Mouse (Mus musculus): Measurements from ENCODE around the gene Tgif1. TPM values are rescaled to one million over a fixed set of nuclear protein-coding genes. Genes with fewer than 3 reads are reported as not detected.
A peak's percentile ranks its signal among the peaks of the same experiment; 100 is the strongest.

Tgif1 gene
- polyA plus RNA-seq, 1 experiment from 2014 or later: 92.4 TPM

GRCm38 (mm10) chr17:70864117-70864516 lies 10.8 kb upstream of the Tgif1 start:
- WGBS: 96% methylated on average over 8 of the region's 8 CpGs
- Histone ChIP-seq H3K36me3 (replicated peaks; ENCODE audit: control insufficient read depth, insufficient read depth, low read depth, low read length) (no peaks in the 10 kb centered on the region), H3K4me2 (ENCODE audit: low read depth, low read length) (no peak overlapping the region), H3K9ac (replicated peaks; ENCODE audit: low read length) (no peak overlapping the region), H3K9me3 (replicated peaks; ENCODE audit: control insufficient read depth, low read length) (no peaks in the 10 kb centered on the region), H3K27me3 (ENCODE audit: control insufficient read depth, insufficient read depth, low read length) (no peaks in the 10 kb centered on the region), H3K27ac (replicated peaks; ENCODE audit: low read depth, low read length) (no peak overlapping the region), H3K4me3 (ENCODE audit: low read depth, low read length) (no peak overlapping the region), H3K4me1 (ENCODE audit: control insufficient read depth, insufficient read depth, low read length) (no peaks in the 10 kb centered on the region)
- ATAC-seq (replicated peaks; ENCODE audit: insufficient number of reproducible peaks, low FRiP score, low TSS enrichment, low read depth): no peak
- DNase-seq (ENCODE audit: low spot score): no peak

GRCm38 (mm10) chr17:70858814-70859213 lies 5.5 kb upstream of the Tgif1 start:
- WGBS: 86% methylated on average over 4 of the region's 4 CpGs
- no peaks in the 10 kb centered on the region; the same call in 1 of the 2 replicates for H3K4me1 ChIP-seq (ENCODE audit: control insufficient read depth, insufficient read depth, low read length)
- DNase-seq (ENCODE audit: low spot score): no peak
- H3K4me3 ChIP-seq (ENCODE audit: low read depth, low read length): no peak overlapping the region
- no peaks in the 10 kb centered on the region for H3K27me3 ChIP-seq (ENCODE audit: control insufficient read depth, insufficient read depth, low read length)
- no peak overlapping the region for H3K27ac ChIP-seq (replicated peaks; ENCODE audit: low read depth, low read length)
- H3K36me3 ChIP-seq (replicated peaks; ENCODE audit: control insufficient read depth, insufficient read depth, low read depth, low read length): no peaks in the 10 kb centered on the region
- no peak overlapping the region for H3K9ac ChIP-seq (replicated peaks; ENCODE audit: low read length)
- no peaks in the 10 kb centered on the region for H3K9me3 ChIP-seq (replicated peaks; ENCODE audit: control insufficient read depth, low read length)
- no peak for ATAC-seq (replicated peaks; ENCODE audit: insufficient number of reproducible peaks, low FRiP score, low TSS enrichment, low read depth)
- H3K4me2 ChIP-seq (ENCODE audit: low read depth, low read length): no peak overlapping the region

GRCm38 (mm10) chr17:70856871-70857415 lies 3.6 kb upstream of the Tgif1 start:
- no peak overlapping the region for H3K27ac ChIP-seq (replicated peaks; ENCODE audit: low read depth, low read length)
- H3K36me3 ChIP-seq (replicated peaks; ENCODE audit: control insufficient read depth, insufficient read depth, low read depth, low read length): no peaks in the 10 kb centered on the region
- H3K4me3 ChIP-seq (ENCODE audit: low read depth, low read length): no peak overlapping the region
- no peak for ATAC-seq (replicated peaks; ENCODE audit: insufficient number of reproducible peaks, low FRiP score, low TSS enrichment, low read depth)
- no peak for DNase-seq (ENCODE audit: low spot score)
- no peak overlapping the region for H3K9ac ChIP-seq (replicated peaks; ENCODE audit: low read length)
- no peaks in the 10 kb centered on the region for H3K27me3 ChIP-seq (ENCODE audit: control insufficient read depth, insufficient read depth, low read length)
- H3K4me1 ChIP-seq (ENCODE audit: control insufficient read depth, insufficient read depth, low read length): no peaks in the 10 kb centered on the region; the same call in 1 of the 2 replicates
- WGBS: 81% methylated on average over 12 of the region's 12 CpGs
- no peak overlapping the region for H3K4me2 ChIP-seq (ENCODE audit: low read depth, low read length)
- no peaks in the 10 kb centered on the region for H3K9me3 ChIP-seq (replicated peaks; ENCODE audit: control insufficient read depth, low read length)

DNA sequence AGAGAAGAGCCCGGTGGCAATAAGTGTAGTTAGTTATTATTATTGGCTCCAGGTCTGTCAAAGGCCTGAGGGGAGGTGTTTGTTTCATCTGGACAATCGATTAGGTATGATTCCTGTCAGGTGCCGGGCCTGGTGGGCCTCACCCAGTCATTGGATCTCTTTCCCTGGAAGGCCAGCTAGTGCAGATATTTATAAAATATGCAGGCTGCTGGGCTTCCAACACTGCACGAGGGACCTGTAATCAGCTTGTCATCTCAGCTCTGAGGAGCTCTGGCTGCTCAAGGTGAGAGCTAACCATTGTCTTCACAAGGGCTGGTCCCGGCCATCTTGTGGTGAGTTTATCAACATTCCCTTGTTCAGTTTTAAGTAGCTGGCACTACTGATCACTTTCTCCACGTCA lies 675 bp upstream of the Tgif1 start:
- H3K9me3 ChIP-seq (replicated peaks; ENCODE audit: control insufficient read depth, low read length): no peaks in the 10 kb centered on the region
- ATAC-seq (replicated peaks; ENCODE audit: insufficient number of reproducible peaks, low FRiP score, low TSS enrichment, low read depth) (no peak), DNase-seq (ENCODE audit: low spot score) (peak; percentile 42)
- H3K36me3 ChIP-seq (replicated peaks; ENCODE audit: control insufficient read depth, insufficient read depth, low read depth, low read length): no peaks in the 10 kb centered on the region
- no peaks in the 10 kb centered on the region for H3K27me3 ChIP-seq (ENCODE audit: control insufficient read depth, insufficient read depth, low read length)
- WGBS: 23% methylated on average over 6 of the region's 6 CpGs
- peak overlapping the region; percentile 95; the same call in 1 of the 2 replicates for H3K27ac ChIP-seq (replicated peaks; ENCODE audit: low read depth, low read length)
- peak overlapping the region; percentile 91; the same call in 1 of the 2 replicates for H3K9ac ChIP-seq (replicated peaks; ENCODE audit: low read length)
- no peaks in the 10 kb centered on the region; the same call in 1 of the 2 replicates for H3K4me1 ChIP-seq (ENCODE audit: control insufficient read depth, insufficient read depth, low read length)
- H3K4me3 ChIP-seq (ENCODE audit: low read depth, low read length): peak overlapping the region; percentile 65
- peak overlapping the region; percentile 91 for H3K4me2 ChIP-seq (ENCODE audit: low read depth, low read length)

GRCm38 (mm10) chr17:70852686-70853386 lies 510 bp downstream of the Tgif1 start:
- H3K9ac ChIP-seq (replicated peaks; ENCODE audit: low read length): peak overlapping the region; percentile 91
- peak overlapping the region; percentile 91 for H3K4me2 ChIP-seq (ENCODE audit: low read depth, low read length)
- WGBS: under 1% methylated on average over 51 of the region's 51 CpGs
- peak overlapping the region; percentile 95 for H3K27ac ChIP-seq (replicated peaks; ENCODE audit: low read depth, low read length)
- DNase-seq (ENCODE audit: low spot score) (peak; percentile 81), ATAC-seq (replicated peaks; ENCODE audit: insufficient number of reproducible peaks, low FRiP score, low TSS enrichment, low read depth) (peak; percentile 63)
- H3K4me1 ChIP-seq (ENCODE audit: control insufficient read depth, insufficient read depth, low read length): no peaks in the 10 kb centered on the region; the same call in 1 of the 2 replicates
- no peaks in the 10 kb centered on the region for H3K36me3 ChIP-seq (replicated peaks; ENCODE audit: control insufficient read depth, insufficient read depth, low read depth, low read length)
- H3K9me3 ChIP-seq (replicated peaks; ENCODE audit: control insufficient read depth, low read length): no peaks in the 10 kb centered on the region
- peak overlapping the region; percentile 65 for H3K4me3 ChIP-seq (ENCODE audit: low read depth, low read length)
- H3K27me3 ChIP-seq (ENCODE audit: control insufficient read depth, insufficient read depth, low read length): no peaks in the 10 kb centered on the region

GRCm38 (mm10) chr17:70852011-70852685 lies 1.2 kb downstream of the Tgif1 start:
- Histone ChIP-seq H3K27me3 (ENCODE audit: control insufficient read depth, insufficient read depth, low read length) (no peaks in the 10 kb centered on the region), H3K4me1 (ENCODE audit: control insufficient read depth, insufficient read depth, low read length) (no peaks in the 10 kb centered on the region; the same call in 1 of the 2 replicates), H3K27ac (replicated peaks; ENCODE audit: low read depth, low read length) (peak overlapping the region; percentile 95), H3K9me3 (replicated peaks; ENCODE audit: control insufficient read depth, low read length) (no peaks in the 10 kb centered on the region), H3K4me2 (ENCODE audit: low read depth, low read length) (peak overlapping the region; percentile 91), H3K9ac (replicated peaks; ENCODE audit: low read length) (peak overlapping the region; percentile 91), H3K36me3 (replicated peaks; ENCODE audit: control insufficient read depth, insufficient read depth, low read depth, low read length) (no peaks in the 10 kb centered on the region), H3K4me3 (ENCODE audit: low read depth, low read length) (peak overlapping the region; percentile 65)
- DNase-seq (ENCODE audit: low spot score) (peak; percentile 86), ATAC-seq (replicated peaks; ENCODE audit: insufficient number of reproducible peaks, low FRiP score, low TSS enrichment, low read depth) (no peak)
- under 1% methylated on average over 29 of the region's 29 CpGs for WGBS

GRCm38 (mm10) chr17:70850996-70851991 lies 2.1 kb downstream of the Tgif1 start:
- peak overlapping the region; percentile 91 for H3K4me2 ChIP-seq (ENCODE audit: low read depth, low read length)
- WGBS: under 1% methylated on average over 42 of the region's 54 CpGs
- H3K36me3 ChIP-seq (replicated peaks; ENCODE audit: control insufficient read depth, insufficient read depth, low read depth, low read length): no peaks in the 10 kb centered on the region
- H3K4me1 ChIP-seq (ENCODE audit: control insufficient read depth, insufficient read depth, low read length): no peaks in the 10 kb centered on the region; the same call in 1 of the 2 replicates
- H3K9me3 ChIP-seq (replicated peaks; ENCODE audit: control insufficient read depth, low read length): no peaks in the 10 kb centered on the region
- H3K27me3 ChIP-seq (ENCODE audit: control insufficient read depth, insufficient read depth, low read length): no peaks in the 10 kb centered on the region
- peak overlapping the region; percentile 65 for H3K4me3 ChIP-seq (ENCODE audit: low read depth, low read length)
- ATAC-seq (replicated peaks; ENCODE audit: insufficient number of reproducible peaks, low FRiP score, low TSS enrichment, low read depth): peak; percentile 69
- DNase-seq (ENCODE audit: low spot score): peak; percentile 85
- H3K9ac ChIP-seq (replicated peaks; ENCODE audit: low read length): peak overlapping the region; percentile 91
- H3K27ac ChIP-seq (replicated peaks; ENCODE audit: low read depth, low read length): peak overlapping the region; percentile 95
